Mouse (Mus musculus): ENCODE results near the gene Tmem140. TPM values are rescaled to one million over a fixed set of nuclear protein-coding genes. Genes with fewer than 3 reads are reported as not detected.

The Tmem140 gene
- total and polyA plus RNA-seq, 2 experiments from 2014 or later, result 0.46 to 2.5 TPM

DNA sequence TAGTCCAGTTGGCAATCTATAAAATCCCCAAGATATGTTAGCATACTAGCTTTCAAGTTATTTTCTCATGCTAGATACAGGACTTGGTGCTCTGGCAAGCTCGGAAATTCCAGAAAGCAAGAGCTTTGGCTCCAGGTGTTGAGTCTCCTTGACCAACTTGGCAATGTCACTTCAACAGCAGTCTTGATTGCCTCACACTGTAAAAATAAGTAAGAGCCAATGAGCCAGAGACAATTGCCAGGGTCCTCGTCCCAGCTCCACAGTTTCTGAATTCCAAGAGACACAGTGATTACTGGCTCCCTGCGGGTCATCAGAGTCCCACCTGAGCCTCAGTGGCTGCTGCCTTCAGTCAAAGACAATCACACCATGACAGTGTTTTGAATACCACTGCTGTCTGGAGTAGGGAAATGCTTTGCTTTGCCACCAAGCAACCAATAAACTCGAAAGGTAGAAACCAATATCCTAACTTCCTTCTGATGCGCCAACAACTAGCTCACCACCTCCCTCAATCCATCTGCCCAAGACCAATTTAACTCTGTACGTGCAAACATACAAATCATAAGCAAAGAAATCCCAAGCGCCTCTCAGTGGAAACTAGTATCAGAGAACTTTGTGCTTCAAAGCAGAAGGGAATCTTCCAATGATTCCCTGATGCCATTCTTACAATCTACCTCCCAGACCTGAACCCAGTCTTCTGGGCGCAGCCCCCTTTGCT lies 46.8 kb downstream of the Tmem140 start:
- 43% methylated on average over 8 of the region's 8 CpGs for WGBS

DNA sequence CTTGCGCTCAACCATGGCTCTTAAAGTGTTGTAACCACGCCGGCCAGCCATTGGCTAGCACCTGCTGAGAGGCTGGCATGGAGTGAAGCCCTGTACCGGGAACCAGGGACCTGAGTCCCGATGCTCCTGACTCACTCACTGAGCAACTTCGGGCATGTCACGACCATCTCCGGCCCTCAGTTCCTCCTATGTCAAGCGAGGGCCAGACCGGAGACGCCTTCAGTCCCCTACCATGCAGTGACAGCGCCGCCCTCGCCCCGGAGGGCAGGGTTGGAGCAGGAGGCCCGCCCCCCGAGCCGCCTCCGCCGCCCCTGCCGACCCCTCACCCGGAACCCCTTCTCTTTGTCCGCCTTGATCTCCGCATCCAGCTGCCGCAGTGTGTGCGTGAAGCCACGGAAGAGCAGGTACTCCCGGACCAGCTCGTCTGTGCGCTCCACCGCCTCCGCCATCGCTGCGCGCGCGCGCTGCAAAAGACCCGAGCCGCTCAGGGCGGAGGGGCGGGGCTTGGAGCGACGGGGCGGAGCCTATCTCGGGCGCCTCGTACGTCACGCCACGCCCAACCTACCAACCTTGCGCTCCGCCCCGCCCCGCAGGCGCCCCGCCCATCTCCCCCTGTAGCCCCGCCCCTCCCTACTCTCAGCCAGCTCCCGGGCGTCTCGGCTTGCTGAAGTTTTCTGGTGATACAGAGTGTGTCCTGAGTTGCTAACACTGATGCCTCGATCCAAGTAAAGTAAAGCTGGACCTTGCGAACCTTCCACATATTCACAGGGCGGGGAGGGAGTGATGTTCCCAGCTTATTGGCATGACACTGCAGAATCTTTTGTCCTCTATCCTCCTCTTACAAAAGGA lies 47.6 kb downstream of the Tmem140 start, which contains the start of gene Wdr91:
TSS of gene Wdr91 (minus strand) at position 506 of the 849 bp plus-strand sequence.
- TF ChIP-seq CTCF (IDR thresholded peaks at IDR 0.05), result peak; percentile 51

More for the DNA sequence above, 46.8 kb downstream of the Tmem140 start:
- H3K4me1 ChIP-seq (ENCODE audit: insufficient read depth, low read length), result peaks cover 7% of the 10 kb centered on the region; the same call in 1 of the 2 replicates
- DNase-seq (ENCODE audit: low spot score) (no peak), ATAC-seq (ENCODE audit: low FRiP score) (no peak)
- peak overlapping the region; percentile 77 for H3K9ac ChIP-seq (replicated peaks; ENCODE audit: low read length, poor library complexity, severe bottlenecking)
- no peak for TF ChIP-seq CTCF (IDR thresholded peaks at IDR 0.05)
- H3K4me2 ChIP-seq (ENCODE audit: low read depth, low read length, poor library complexity, severe bottlenecking), result peak overlapping the region; percentile 61
- peaks cover 31% of the 10 kb centered on the region for H3K36me3 ChIP-seq (ENCODE audit: insufficient read depth, low read length)
- peak overlapping the region; percentile 85 for H3K27ac ChIP-seq (ENCODE audit: low read depth, low read length)
- H3K4me3 ChIP-seq (ENCODE audit: low read depth, low read length), result peak overlapping the region; percentile 77
- no peaks in the 10 kb centered on the region for H3K9me3 ChIP-seq (ENCODE audit: low read length)
- H3K27me3 ChIP-seq (ENCODE audit: insufficient read depth, low read length), result no peaks in the 10 kb centered on the region

DNA sequence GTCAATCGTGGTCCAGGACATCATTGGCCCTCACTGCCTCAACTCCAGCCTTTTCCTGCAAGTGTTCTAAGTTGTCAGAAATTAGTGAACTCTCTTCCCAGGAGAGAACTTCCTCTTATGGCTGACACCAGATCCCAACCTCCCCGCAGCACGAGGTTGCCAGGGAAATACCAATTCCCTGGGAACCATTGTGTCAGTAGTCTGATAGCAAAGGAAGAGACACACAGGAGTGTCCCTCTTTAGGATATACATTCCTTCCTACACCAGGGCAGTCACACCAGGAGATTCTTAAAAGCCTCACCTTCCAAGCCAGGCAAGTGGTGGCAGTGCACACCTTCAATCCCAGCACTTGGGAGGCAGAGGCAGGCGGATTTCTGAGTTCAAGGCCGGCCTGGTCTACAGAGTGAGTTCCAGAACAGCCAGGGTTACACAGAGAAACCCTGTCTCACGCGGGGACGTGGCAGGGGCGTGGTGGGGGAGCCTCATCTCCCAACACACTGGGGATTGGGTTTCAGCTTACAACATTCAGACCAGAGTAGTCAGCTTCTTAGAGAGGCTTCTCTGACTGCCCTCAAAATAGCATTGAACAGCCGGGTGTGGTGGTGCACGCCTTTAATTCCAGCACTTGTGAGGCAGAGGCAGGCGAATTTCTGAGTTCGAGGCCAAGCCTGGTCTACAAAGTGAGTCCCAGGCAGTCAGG lies 50.5 kb downstream of the Tmem140 start:
- Histone ChIP-seq H3K9ac (replicated peaks; ENCODE audit: low read length, poor library complexity, severe bottlenecking) (no peak overlapping the region), H3K4me1 (ENCODE audit: insufficient read depth, low read length) (peaks cover 7% of the 10 kb centered on the region; the same call in 1 of the 2 replicates), H3K4me2 (ENCODE audit: low read depth, low read length, poor library complexity, severe bottlenecking) (no peak overlapping the region), H3K9me3 (ENCODE audit: low read length) (no peaks in the 10 kb centered on the region), H3K27ac (ENCODE audit: low read depth, low read length) (no peak overlapping the region), H3K4me3 (ENCODE audit: low read depth, low read length) (no peak overlapping the region), H3K36me3 (ENCODE audit: insufficient read depth, low read length) (no peaks in the 10 kb centered on the region), H3K27me3 (ENCODE audit: insufficient read depth, low read length) (no peaks in the 10 kb centered on the region)
- WGBS, result 87% methylated on average over 13 of the region's 13 CpGs
- ATAC-seq (ENCODE audit: low FRiP score), result no peak
- DNase-seq (ENCODE audit: low spot score), result no peak
- no peak for TF ChIP-seq CTCF (IDR thresholded peaks at IDR 0.05)

More for the DNA sequence above, 47.6 kb downstream of the Tmem140 start, which contains the start of gene Wdr91:
- no peaks in the 10 kb centered on the region for H3K27me3 ChIP-seq (ENCODE audit: insufficient read depth, low read length)
- peak within 1 kb of the TSS; percentile 85 for H3K27ac ChIP-seq (ENCODE audit: low read depth, low read length)
- no peaks in the 10 kb centered on the region for H3K9me3 ChIP-seq (ENCODE audit: low read length)
- ATAC-seq (ENCODE audit: low FRiP score) (peak; percentile 92), DNase-seq (ENCODE audit: low spot score) (peak; percentile 92)
- H3K4me3 ChIP-seq (ENCODE audit: low read depth, low read length), result peak within 1 kb of the TSS; percentile 77
- peaks cover 7% of the 10 kb centered on the region; the same call in 1 of the 2 replicates for H3K4me1 ChIP-seq (ENCODE audit: insufficient read depth, low read length)
- peaks cover 25% of the 10 kb centered on the region for H3K36me3 ChIP-seq (ENCODE audit: insufficient read depth, low read length)
- H3K9ac ChIP-seq (replicated peaks; ENCODE audit: low read length, poor library complexity, severe bottlenecking), result peak within 1 kb of the TSS; percentile 77
- H3K4me2 ChIP-seq (ENCODE audit: low read depth, low read length, poor library complexity, severe bottlenecking), result peak within 1 kb of the TSS; percentile 61
- WGBS, result under 1% methylated on average over 51 of the region's 64 CpGs

DNA sequence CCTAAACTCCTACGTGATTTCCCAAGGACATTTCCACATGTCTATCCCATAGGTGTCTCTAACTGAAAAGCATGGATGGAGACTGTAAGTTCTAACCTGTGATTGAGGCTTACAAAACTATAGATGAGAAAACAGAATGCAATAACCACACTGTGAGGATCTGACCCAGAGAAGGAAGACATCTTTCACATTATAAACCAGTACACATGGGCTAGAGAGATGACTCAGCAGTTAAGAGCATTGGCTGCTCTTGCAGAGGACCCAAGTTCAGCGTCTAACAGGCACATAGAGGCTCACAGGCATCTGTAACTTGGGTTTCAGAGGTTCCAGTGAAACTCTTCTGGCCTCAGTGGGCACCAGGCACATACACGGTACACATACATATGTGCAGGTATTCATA lies 51.5 kb downstream of the Tmem140 start:
- no peak overlapping the region for H3K9ac ChIP-seq (replicated peaks; ENCODE audit: low read length, poor library complexity, severe bottlenecking)
- peaks cover 7% of the 10 kb centered on the region; the same call in 1 of the 2 replicates for H3K4me1 ChIP-seq (ENCODE audit: insufficient read depth, low read length)
- DNase-seq (ENCODE audit: low spot score) (no peak), ATAC-seq (ENCODE audit: low FRiP score) (no peak)
- WGBS, result 91% methylated on average over 3 of the region's 3 CpGs
- no peak overlapping the region for H3K4me2 ChIP-seq (ENCODE audit: low read depth, low read length, poor library complexity, severe bottlenecking)
- H3K4me3 ChIP-seq (ENCODE audit: low read depth, low read length), result no peak overlapping the region
- no peaks in the 10 kb centered on the region for H3K27me3 ChIP-seq (ENCODE audit: insufficient read depth, low read length)
- H3K9me3 ChIP-seq (ENCODE audit: low read length), result no peaks in the 10 kb centered on the region
- H3K27ac ChIP-seq (ENCODE audit: low read depth, low read length), result no peak overlapping the region
- no peak for TF ChIP-seq CTCF (IDR thresholded peaks at IDR 0.05)
- no peaks in the 10 kb centered on the region for H3K36me3 ChIP-seq (ENCODE audit: insufficient read depth, low read length)

DNA sequence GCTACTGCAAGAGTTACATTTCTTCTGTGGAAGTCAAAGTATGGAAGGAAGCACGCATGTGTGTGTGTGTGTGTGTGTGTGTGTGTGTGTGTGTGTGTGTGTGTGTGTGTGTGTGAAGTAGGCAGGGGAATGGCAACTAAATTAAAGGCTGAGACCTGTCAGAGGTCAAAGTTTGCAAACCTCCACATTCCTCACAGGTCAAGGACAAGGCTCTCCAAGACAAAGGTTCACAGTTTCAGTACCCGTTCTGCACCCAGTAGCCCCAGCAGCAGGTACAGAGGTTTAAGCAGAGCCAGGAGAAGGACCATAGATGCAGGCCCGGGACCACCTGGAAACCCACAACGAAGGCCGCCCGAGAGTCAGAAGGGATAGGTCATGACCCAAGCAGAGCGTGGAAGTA lies 56.2 kb downstream of the Tmem140 start:
- Histone ChIP-seq H3K27me3 (ENCODE audit: insufficient read depth, low read length) (no peaks in the 10 kb centered on the region), H3K36me3 (ENCODE audit: insufficient read depth, low read length) (no peaks in the 10 kb centered on the region), H3K4me1 (ENCODE audit: insufficient read depth, low read length) (no peaks in the 10 kb centered on the region), H3K9ac (replicated peaks; ENCODE audit: low read length, poor library complexity, severe bottlenecking) (no peak overlapping the region), H3K9me3 (ENCODE audit: low read length) (no peaks in the 10 kb centered on the region), H3K4me2 (ENCODE audit: low read depth, low read length, poor library complexity, severe bottlenecking) (no peak overlapping the region), H3K4me3 (ENCODE audit: low read depth, low read length) (no peak overlapping the region), H3K27ac (ENCODE audit: low read depth, low read length) (no peak overlapping the region)
- ATAC-seq (ENCODE audit: low FRiP score) (no peak), DNase-seq (ENCODE audit: low spot score) (no peak)
- no peak for TF ChIP-seq CTCF (IDR thresholded peaks at IDR 0.05)
- WGBS, result 93% methylated on average over 7 of the region's 7 CpGs

All from midbrain, postnatal 0 days (tissue).